Mouse (Mus musculus): ENCODE measurements around the gene Npr3.

Npr3 gene

GRCm38 (mm10) chr15:11822347-11822746, 84.7 kb downstream of the Npr3 start:
- CTCF ChIA-PET = interaction anchor here in 2 of 4 experiments (0.6 to 0.8 kb wide), 3 partner anchors 409 to 679 kb away, joined by 3 read pairs; no protein-coding TSS in a partner anchor
- POLR2A ChIA-PET = interaction anchor here in 1 of 4 experiments (0.6 kb wide), 1 partner anchor 12 kb away, joined by 3 read pairs; no protein-coding TSS in a partner anchor

GRCm38 (mm10) chr15:11815551-11815950, 91.5 kb downstream of the Npr3 start:
- POLR2A ChIA-PET = no interaction called here
- CTCF ChIA-PET = no interaction called here

GRCm38 (mm10) chr15:11803576-11803975, 103.5 kb downstream of the Npr3 start:
- ChIA-PET CTCF (no interaction called here), POLR2A (no interaction called here)

GRCm38 (mm10) chr15:11801863-11802722, 105.0 kb downstream of the Npr3 start:
- CTCF ChIA-PET = no interaction called here
- POLR2A ChIA-PET = no interaction called here

GRCm38 (mm10) chr15:11794632-11795031, 112.5 kb downstream of the Npr3 start:
- ChIA-PET CTCF (interaction anchor here in 1 of 4 experiments (0.6 kb wide), 1 partner anchor 117 kb away, joined by 3 read pairs; no protein-coding TSS in a partner anchor), POLR2A (no interaction called here)

All from embryonic stem cell, embryonic (primary cell).